Mouse (Mus musculus): ENCODE results near the gene Spag17.

Gene Spag17

GRCm38 (mm10) chr3:100162315-100163105 is 277.3 kb downstream of the Spag17 start, which contains the start of the genes Gdap2 and Wdr3:
Gene Gdap2, plus strand, starts transcription at chr3:100162381.
Gene Wdr3, minus strand, starts transcription at chr3:100162407.
- DNase-seq (ENCODE audit: low spot score in 2 of 2) = peak; percentile 94

GRCm38 (mm10) chr3:100163556-100163955 is 278.4 kb downstream of the Spag17 start:
- no peak for DNase-seq (ENCODE audit: low spot score in 2 of 2)

- DNase-seq (ENCODE audit: low spot score in 2 of 2) = no peak
Measured at GRCm38 (mm10) chr3:100164991-100165390, 279.8 kb downstream of the Spag17 start.

- DNase-seq (ENCODE audit: low spot score in 2 of 2) = peak in 1 of 2 experiments; percentile 32
Measured at GRCm38 (mm10) chr3:100176031-100176430, 290.8 kb downstream of the Spag17 start.

- no peak for DNase-seq (ENCODE audit: low spot score in 2 of 2)
Measured at GRCm38 (mm10) chr3:100180471-100180870, 295.3 kb downstream of the Spag17 start.

GRCm38 (mm10) chr3:100189444-100189843 is 304.2 kb downstream of the Spag17 start:
- peak; percentile 24 to 43 for DNase-seq (ENCODE audit: low spot score in 2 of 2)

- DNase-seq (ENCODE audit: low spot score in 2 of 2) = no peak
Measured at GRCm38 (mm10) chr3:100189861-100190260, 304.7 kb downstream of the Spag17 start.

Measured in heart, adult 9 months (tissue).